In genomic region chr15:82353745-82354113, GRCm38 (mm10) we compare ENCODE assay signal across 7 mouse cellular contexts. TPM values are rescaled to one million over a fixed set of nuclear protein-coding genes. Genes with fewer than 3 reads are reported as not detected.
A peak's percentile ranks its signal among the peaks of the same experiment; 100 is the strongest.
DNase-seq lines count a peak whose midpoint lies in the region; ATAC-seq lines count a peak whose summit lies in the region.

No protein-coding gene starts in this region.

- ATAC-seq in neural tube, embryonic 11.5 days (ENCODE audit: insufficient read depth, low FRiP score, low TSS enrichment) = peak; percentile 62
- ATAC-seq in forebrain, embryonic 11.5 days (replicated peaks; ENCODE audit: low FRiP score) = no peak; the same call in 1 of the 2 replicates
- peak; percentile 24 for ATAC-seq in liver, embryonic 11.5 days (replicated peaks; ENCODE audit: low FRiP score)
- no peak; the same call in 1 of the 2 replicates for ATAC-seq in stomach, embryonic 16.5 days (ENCODE audit: insufficient read depth, low FRiP score)

- under 1% methylated on average over 23 of the region's 23 CpGs for WGBS in neural tube, embryonic 11.5 days
- 0% methylated on average over 23 of the region's 23 CpGs for WGBS in forebrain, embryonic 11.5 days
- WGBS in liver, embryonic 11.5 days = under 1% methylated on average over 23 of the region's 23 CpGs
- WGBS in stomach, embryonic 16.5 days = 0% methylated on average over 23 of the region's 23 CpGs

- DNase-seq in neural tube, embryonic 11.5 days (ENCODE audit: low spot score) = no peak
- no peak for DNase-seq in neural tube, embryonic 10.5 days (ENCODE audit: extremely low spot score, low spot score)
- no peak for DNase-seq in forebrain, embryonic 11.5 days (ENCODE audit: low spot score)
- DNase-seq in liver, embryonic 11.5 days (ENCODE audit: low spot score) = no peak
- DNase-seq in spleen, postnatal 10 days (ENCODE audit: low spot score in 2 of 2) = no peak
- DNase-seq in gastrocnemius, adult 8-10 months (ENCODE audit: low spot score in 2 of 2) = no peak

- peaks cover 3% of the 10 kb centered on the region; the same call in 1 of the 2 replicates for H3K4me1 ChIP-seq in neural tube, embryonic 11.5 days (ENCODE audit: control insufficient read depth, insufficient read depth, low read length)
- peaks cover 5% of the 10 kb centered on the region; the same call in 1 of the 2 replicates for H3K4me1 ChIP-seq in forebrain, embryonic 11.5 days (replicated peaks; ENCODE audit: control insufficient read depth, insufficient read depth, low read length)
- H3K4me1 ChIP-seq in liver, embryonic 11.5 days (replicated peaks; ENCODE audit: control insufficient read depth, insufficient read depth, low read length) = peaks cover 26% of the 10 kb centered on the region
- H3K4me1 ChIP-seq in stomach, embryonic 16.5 days (ENCODE audit: control insufficient read depth, insufficient read depth, low read length) = peaks cover 17% of the 10 kb centered on the region

- no peaks in the 10 kb centered on the region for H3K9me3 ChIP-seq in neural tube, embryonic 11.5 days (ENCODE audit: control insufficient read depth, low read length)
- no peaks in the 10 kb centered on the region for H3K9me3 ChIP-seq in forebrain, embryonic 11.5 days (ENCODE audit: control insufficient read depth, low read length)
- H3K9me3 ChIP-seq in liver, embryonic 11.5 days (ENCODE audit: control insufficient read depth, low read length) = no peaks in the 10 kb centered on the region
- no peaks in the 10 kb centered on the region for H3K9me3 ChIP-seq in stomach, embryonic 16.5 days (replicated peaks; ENCODE audit: control insufficient read depth, low read length)

- peaks cover 6% of the 10 kb centered on the region for H3K36me3 ChIP-seq in neural tube, embryonic 11.5 days (ENCODE audit: control insufficient read depth, insufficient read depth, low read length)
- H3K36me3 ChIP-seq in forebrain, embryonic 11.5 days (ENCODE audit: control insufficient read depth, insufficient read depth, low read length) = peaks cover 7% of the 10 kb centered on the region; the same call in 1 of the 2 replicates
- peaks cover 12% of the 10 kb centered on the region for H3K36me3 ChIP-seq in liver, embryonic 11.5 days (ENCODE audit: control insufficient read depth, insufficient read depth, low read length)
- H3K36me3 ChIP-seq in stomach, embryonic 16.5 days (ENCODE audit: control insufficient read depth, insufficient read depth, low read length) = peaks cover 17% of the 10 kb centered on the region

- H3K4me3 ChIP-seq in neural tube, embryonic 11.5 days (ENCODE audit: low read depth, low read length) = peak overlapping the region; percentile 85
- H3K4me3 ChIP-seq in forebrain, embryonic 11.5 days (ENCODE audit: low read depth, low read length) = peak overlapping the region; percentile 94
- peak overlapping the region; percentile 100 for H3K4me3 ChIP-seq in liver, embryonic 11.5 days (ENCODE audit: low read depth, low read length)
- H3K4me3 ChIP-seq in stomach, embryonic 16.5 days (replicated peaks; ENCODE audit: low read length) = peak overlapping the region; percentile 99

- H3K27ac ChIP-seq in neural tube, embryonic 11.5 days (ENCODE audit: low read depth, low read length) = peak overlapping the region; percentile 66; the same call in 1 of the 2 replicates
- H3K27ac ChIP-seq in forebrain, embryonic 11.5 days (ENCODE audit: low read depth, low read length) = 0 out of 2 replicates have a peak overlapping the region, but pooled peaks have one; percentile 18
- H3K27ac ChIP-seq in liver, embryonic 11.5 days (ENCODE audit: low read depth, low read length) = peak overlapping the region; percentile 69
- H3K27ac ChIP-seq in stomach, embryonic 16.5 days (ENCODE audit: low read length) = peak overlapping the region; percentile 85

- peak overlapping the region; percentile 92 for H3K9ac ChIP-seq in neural tube, embryonic 11.5 days (ENCODE audit: low read length)
- peak overlapping the region; percentile 95 for H3K9ac ChIP-seq in forebrain, embryonic 11.5 days (ENCODE audit: low read length)
- peak overlapping the region; percentile 96 for H3K9ac ChIP-seq in liver, embryonic 11.5 days (ENCODE audit: low read depth, low read length)
- peak overlapping the region; percentile 97 for H3K9ac ChIP-seq in stomach, embryonic 16.5 days (ENCODE audit: low read length)

- no peaks in the 10 kb centered on the region for H3K27me3 ChIP-seq in neural tube, embryonic 11.5 days (ENCODE audit: control insufficient read depth, insufficient read depth, low read length)
- no peaks in the 10 kb centered on the region for H3K27me3 ChIP-seq in forebrain, embryonic 11.5 days (ENCODE audit: control insufficient read depth, insufficient read depth, low read length)
- no peaks in the 10 kb centered on the region for H3K27me3 ChIP-seq in liver, embryonic 11.5 days (replicated peaks; ENCODE audit: control insufficient read depth, insufficient read depth, low read length)
- no peaks in the 10 kb centered on the region for H3K27me3 ChIP-seq in stomach, embryonic 16.5 days (ENCODE audit: control insufficient read depth, insufficient read depth, low read length)

- H3K4me2 ChIP-seq in neural tube, embryonic 11.5 days (ENCODE audit: low read depth) = peak overlapping the region; percentile 68
- H3K4me2 ChIP-seq in forebrain, embryonic 11.5 days (ENCODE audit: low read depth, low read length, severe bottlenecking) = peak overlapping the region; percentile 81
- peak overlapping the region; percentile 95 for H3K4me2 ChIP-seq in liver, embryonic 11.5 days
- peak overlapping the region; percentile 83 for H3K4me2 ChIP-seq in stomach, embryonic 16.5 days (ENCODE audit: low read depth, low read length)

RNA-seq across cellular contexts. Expression of gene Ndufa6, which starts 0.4 kb away (rescaled TPM):
- polyA plus RNA-seq in neural tube, embryonic 11.5 days (2014; fragmentation: Nextera tagmentation; extraction: Ambion mirVana) = 274 and 279 TPM in 2 replicates
- polyA plus RNA-seq in forebrain, embryonic 11.5 days (2014; fragmentation: Nextera tagmentation; extraction: Ambion mirVana) = 251 and 275 TPM in 2 replicates
- 432 and 467 TPM in 2 replicates for polyA plus RNA-seq in liver, embryonic 11.5 days (2014; fragmentation: Nextera tagmentation; extraction: Ambion mirVana)
- polyA plus RNA-seq in stomach, embryonic 16.5 days (2015; fragmentation: Nextera tagmentation; extraction: Ambion mirVana) = 352 and 428 TPM in 2 replicates
- 100 to 1,000 TPM; 397 to 462 (median 441) TPM for total RNA-seq in gastrocnemius, adult 8-10 months (2022)

RNA-seq across cellular contexts. Expression of gene Smdt1, which starts 15.0 kb away (rescaled TPM):
- polyA plus RNA-seq in neural tube, embryonic 11.5 days (2014; fragmentation: Nextera tagmentation; extraction: Ambion mirVana) = 267 and 274 TPM in 2 replicates
- polyA plus RNA-seq in forebrain, embryonic 11.5 days (2014; fragmentation: Nextera tagmentation; extraction: Ambion mirVana) = 236 and 244 TPM in 2 replicates
- 218 and 233 TPM in 2 replicates for polyA plus RNA-seq in liver, embryonic 11.5 days (2014; fragmentation: Nextera tagmentation; extraction: Ambion mirVana)
- polyA plus RNA-seq in stomach, embryonic 16.5 days (2015; fragmentation: Nextera tagmentation; extraction: Ambion mirVana) = 278 and 284 TPM in 2 replicates
- 100 to 1,000 TPM; 129 to 149 (median 142) TPM for total RNA-seq in gastrocnemius, adult 8-10 months (2022)

RNA-seq across cellular contexts. Expression of gene Pheta2, which starts 15.0 kb away (rescaled TPM):
- polyA plus RNA-seq in neural tube, embryonic 11.5 days (2014; fragmentation: Nextera tagmentation; extraction: Ambion mirVana) = 3.0 and 3.1 TPM in 2 replicates
- 5.0 and 5.4 TPM in 2 replicates for polyA plus RNA-seq in forebrain, embryonic 11.5 days (2014; fragmentation: Nextera tagmentation; extraction: Ambion mirVana)
- polyA plus RNA-seq in liver, embryonic 11.5 days (2014; fragmentation: Nextera tagmentation; extraction: Ambion mirVana) = 34.0 and 35.4 TPM in 2 replicates
- 17.5 and 18.3 TPM in 2 replicates for polyA plus RNA-seq in stomach, embryonic 16.5 days (2015; fragmentation: Nextera tagmentation; extraction: Ambion mirVana)
- under 1 TPM; 0.17 to 0.43 (median 0.36) TPM for total RNA-seq in gastrocnemius, adult 8-10 months (2022)

RNA-seq across cellular contexts. Expression of gene Naga, which starts 15.0 kb away (rescaled TPM):
- 24.7 and 28.0 TPM in 2 replicates for polyA plus RNA-seq in neural tube, embryonic 11.5 days (2014; fragmentation: Nextera tagmentation; extraction: Ambion mirVana)
- polyA plus RNA-seq in forebrain, embryonic 11.5 days (2014; fragmentation: Nextera tagmentation; extraction: Ambion mirVana) = 23.5 and 24.9 TPM in 2 replicates
- 33.7 and 37.2 TPM in 2 replicates for polyA plus RNA-seq in liver, embryonic 11.5 days (2014; fragmentation: Nextera tagmentation; extraction: Ambion mirVana)
- 99.0 and 116 TPM in 2 replicates for polyA plus RNA-seq in stomach, embryonic 16.5 days (2015; fragmentation: Nextera tagmentation; extraction: Ambion mirVana)
- total RNA-seq in gastrocnemius, adult 8-10 months (2022) = 10 to 100 TPM in 2 of 4 experiments, 1 to 10 TPM in 2; 7.7 to 11.6 (median 10.1) TPM

RNA-seq across cellular contexts. Expression of gene Cyp2d22, which starts 26.3 kb away (rescaled TPM):
- polyA plus RNA-seq in neural tube, embryonic 11.5 days (2014; fragmentation: Nextera tagmentation; extraction: Ambion mirVana) = 1.5 and 1.6 TPM in 2 replicates
- 2.5 and 3.6 TPM in 2 replicates for polyA plus RNA-seq in forebrain, embryonic 11.5 days (2014; fragmentation: Nextera tagmentation; extraction: Ambion mirVana)
- polyA plus RNA-seq in liver, embryonic 11.5 days (2014; fragmentation: Nextera tagmentation; extraction: Ambion mirVana) = 6.8 and 7.0 TPM in 2 replicates
- 12.6 and 16.4 TPM in 2 replicates for polyA plus RNA-seq in stomach, embryonic 16.5 days (2015; fragmentation: Nextera tagmentation; extraction: Ambion mirVana)
- total RNA-seq in gastrocnemius, adult 8-10 months (2022) = 10 to 100 TPM in 3 of 4 experiments, 1 to 10 TPM in 1; 7.2 to 14.5 (median 11.5) TPM

Comparison
In these comparisons a context has a peak if more than half of its experiments do, and no peak if none do; other contexts are left out.
1. ATAC-seq: peak in neural tube, embryonic 11.5 days (single experiment) and liver, embryonic 11.5 days (single experiment); none in forebrain, embryonic 11.5 days (single experiment) and stomach, embryonic 16.5 days (single experiment).
2. H3K27ac ChIP-seq: peak in every context shown above with its lines; median percentile 85 in stomach, embryonic 16.5 days; 69 in liver, embryonic 11.5 days; 66 in neural tube, embryonic 11.5 days; 18 in forebrain, embryonic 11.5 days.
3. Peak in every context shown above with its lines, with median percentiles within 50 percentile points of each other: H3K4me2 ChIP-seq, H3K4me3 ChIP-seq and H3K9ac ChIP-seq.